Mouse (Mus musculus) splenic B cell, adult 2 months (primary cell): Measurements from ENCODE around the gene Atg4d.
"Not testable (repeated sequence)": the region's sequence is repeated elsewhere in the genome, so short reads cannot be mapped to it uniquely, and the experiment has no call there.

ENCODE experiments used
- DNase-seq: peaks from one replicate; pipeline ENCODE4 v3.0.0-alpha.2; 2011; ENCODE audit warnings: low read depth, low spot score
- H3K27me3 ChIP-seq: 2 replicates; pipeline ENCODE4 v1.6.1; 2012; ENCODE audit warnings: mild to moderate bottlenecking, low read length, moderate library complexity, mixed read lengths; ENCODE audit not compliant: control insufficient read depth, poor library complexity, insufficient read depth, severe bottlenecking
- H3K36me3 ChIP-seq: 2 replicates; pipeline ENCODE4 v1.6.1; 2012; ENCODE audit warnings: mild to moderate bottlenecking, low read length, moderate library complexity, mixed read lengths; ENCODE audit not compliant: control insufficient read depth, poor library complexity, insufficient read depth, severe bottlenecking

The Atg4d gene

DNA sequence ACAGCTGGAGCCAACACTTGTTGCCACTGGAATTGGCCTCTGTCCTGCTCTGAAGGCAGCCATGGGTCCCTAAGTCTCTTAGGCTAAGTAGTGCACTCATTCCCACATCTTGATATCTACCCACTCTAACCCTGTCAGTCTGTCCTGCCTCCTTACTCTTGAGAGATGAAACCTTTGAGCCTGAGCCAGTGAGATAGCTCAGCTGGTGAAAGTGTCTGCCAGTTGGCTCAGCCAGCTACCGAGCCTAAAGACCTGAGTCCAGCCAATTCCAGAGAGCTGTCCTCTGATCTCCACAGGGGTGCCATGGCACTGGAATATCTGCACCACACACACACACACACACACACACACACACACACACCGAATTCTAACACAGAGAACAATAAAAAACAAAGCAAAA, 14.6 kb upstream of the Atg4d start:
- no peak for DNase-seq
- Histone ChIP-seq H3K36me3 (no peaks in the 10 kb centered on the region), H3K27me3 (no peaks in the 10 kb centered on the region)

DNA sequence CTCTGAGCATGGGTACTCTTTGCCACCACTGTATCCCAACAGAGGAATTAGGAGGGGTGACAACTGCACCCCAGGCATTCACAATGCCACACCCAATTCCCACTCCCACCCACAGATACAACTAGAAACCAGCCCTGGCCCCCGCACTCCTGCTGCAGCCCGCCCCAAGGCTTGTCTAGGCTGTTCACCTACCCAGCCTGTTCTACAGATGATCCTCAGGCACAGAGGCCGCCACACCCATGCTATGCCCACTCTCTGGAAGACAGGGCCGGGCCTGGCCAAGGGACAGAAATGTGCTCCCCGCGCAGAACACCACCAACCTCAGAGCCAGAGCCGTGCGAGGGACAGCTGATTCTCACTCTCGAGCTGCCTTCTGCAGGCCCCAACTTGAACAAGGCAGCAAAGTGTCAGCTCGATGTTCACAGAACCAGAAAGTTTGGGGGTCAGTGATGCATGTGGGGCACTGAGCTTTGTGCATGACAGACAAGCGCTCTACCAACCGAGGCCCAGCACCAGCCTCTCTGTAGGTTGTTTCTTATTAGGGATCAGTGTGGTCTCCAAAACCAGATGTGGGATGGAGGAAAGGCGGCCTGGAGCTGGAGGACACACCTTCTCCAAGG, 13.9 kb upstream of the Atg4d start:
- H3K27me3 ChIP-seq, result no peaks in the 10 kb centered on the region
- no peaks in the 10 kb centered on the region for H3K36me3 ChIP-seq
- no peak for DNase-seq

DNA sequence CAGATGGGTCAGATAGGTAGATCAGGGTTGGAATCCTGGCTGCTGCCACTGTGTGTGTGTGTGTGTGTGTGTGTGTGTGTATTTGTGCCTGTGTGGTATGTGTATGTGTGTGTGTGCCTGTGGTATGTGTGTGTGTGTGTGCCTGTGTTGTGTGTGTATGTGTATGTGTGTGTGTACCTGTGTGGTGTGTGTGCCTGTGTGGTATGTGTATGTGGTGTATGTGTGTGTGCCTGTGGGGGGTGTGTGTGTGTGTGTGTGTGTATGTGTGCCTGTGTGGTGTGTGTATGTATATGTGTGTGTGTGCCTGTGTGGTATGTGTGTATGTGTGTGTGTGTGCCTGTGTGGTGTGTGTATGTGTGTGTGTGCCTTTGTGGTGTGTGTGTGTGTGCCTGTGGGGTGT, 10.4 kb upstream of the Atg4d start:
- no peak for DNase-seq
- Histone ChIP-seq H3K36me3 (no peaks in the 10 kb centered on the region), H3K27me3 (no peaks in the 10 kb centered on the region)

DNA sequence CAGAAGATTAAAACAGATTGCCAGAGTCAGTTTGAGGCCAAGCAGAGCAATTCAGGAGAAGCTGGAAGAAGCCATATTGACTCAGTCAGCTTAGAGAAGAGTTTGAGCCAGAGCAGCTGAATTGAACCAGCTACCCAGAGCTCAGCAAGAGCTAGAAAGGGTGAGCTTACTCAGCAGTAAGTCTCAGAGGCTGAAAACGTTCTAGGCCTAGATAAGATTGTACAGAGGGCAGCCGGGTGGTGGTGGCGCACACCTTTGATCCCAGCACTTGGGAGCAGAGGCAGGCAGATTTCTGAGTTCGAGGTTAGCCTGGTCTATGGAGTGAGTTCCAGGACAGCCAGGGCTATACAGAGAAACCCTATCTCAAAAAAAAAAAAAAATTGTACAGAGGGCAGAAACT, 8.7 kb upstream of the Atg4d start:
- H3K36me3 ChIP-seq, DNase-seq, H3K27me3 ChIP-seq: not testable (repeated sequence)

DNA sequence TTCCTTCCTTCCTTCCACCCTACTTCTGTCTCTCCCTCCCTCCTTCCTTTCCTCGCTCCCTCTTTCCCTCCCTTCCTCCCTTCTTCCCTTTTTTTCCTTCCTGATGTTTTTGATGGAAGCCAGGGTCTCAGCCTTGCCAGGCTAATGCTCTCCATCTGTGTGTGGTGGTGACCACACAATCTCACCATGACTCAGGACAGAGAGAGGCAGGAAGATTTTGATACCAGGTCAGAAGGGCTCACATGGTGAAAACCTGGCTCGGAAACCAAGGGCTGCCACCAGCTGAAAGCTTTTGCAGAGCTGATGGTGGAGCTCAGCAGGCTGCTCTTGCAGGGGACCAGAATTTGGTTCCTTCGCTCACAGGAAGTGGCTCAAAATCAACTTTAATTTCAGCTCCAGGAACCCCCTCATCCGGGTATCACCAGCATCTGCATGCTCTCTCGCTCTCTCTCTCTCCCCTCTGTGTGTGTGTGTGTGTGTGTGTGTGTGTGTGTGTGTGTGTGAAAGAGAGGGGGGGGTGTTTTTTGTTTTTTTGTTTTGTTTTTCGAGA, 4.5 kb upstream of the Atg4d start:
- Histone ChIP-seq H3K27me3 (no peaks in the 10 kb centered on the region), H3K36me3 (no peaks in the 10 kb centered on the region)
- DNase-seq, result no peak

DNA sequence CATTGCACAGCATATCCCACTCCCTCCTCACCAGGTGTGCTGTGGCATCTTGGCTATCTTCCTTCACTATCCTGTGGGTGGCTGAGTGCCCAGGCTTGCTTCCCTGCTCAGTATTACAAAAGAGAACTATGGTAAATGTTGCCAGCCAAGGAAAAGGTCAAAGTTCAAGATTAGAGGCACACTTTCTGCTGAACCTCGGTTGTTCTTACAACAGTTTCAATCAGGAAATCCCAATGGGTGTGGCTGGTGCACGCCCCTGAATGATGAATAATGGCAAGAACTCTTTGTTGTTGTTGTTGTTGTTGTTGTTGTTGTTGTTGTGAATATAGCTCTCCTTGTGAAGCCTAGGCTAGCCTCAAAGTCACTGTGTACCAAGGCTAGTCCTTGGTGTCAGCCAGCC, 3.3 kb upstream of the Atg4d start:
- no peaks in the 10 kb centered on the region for H3K36me3 ChIP-seq
- DNase-seq, result no peak

DNA sequence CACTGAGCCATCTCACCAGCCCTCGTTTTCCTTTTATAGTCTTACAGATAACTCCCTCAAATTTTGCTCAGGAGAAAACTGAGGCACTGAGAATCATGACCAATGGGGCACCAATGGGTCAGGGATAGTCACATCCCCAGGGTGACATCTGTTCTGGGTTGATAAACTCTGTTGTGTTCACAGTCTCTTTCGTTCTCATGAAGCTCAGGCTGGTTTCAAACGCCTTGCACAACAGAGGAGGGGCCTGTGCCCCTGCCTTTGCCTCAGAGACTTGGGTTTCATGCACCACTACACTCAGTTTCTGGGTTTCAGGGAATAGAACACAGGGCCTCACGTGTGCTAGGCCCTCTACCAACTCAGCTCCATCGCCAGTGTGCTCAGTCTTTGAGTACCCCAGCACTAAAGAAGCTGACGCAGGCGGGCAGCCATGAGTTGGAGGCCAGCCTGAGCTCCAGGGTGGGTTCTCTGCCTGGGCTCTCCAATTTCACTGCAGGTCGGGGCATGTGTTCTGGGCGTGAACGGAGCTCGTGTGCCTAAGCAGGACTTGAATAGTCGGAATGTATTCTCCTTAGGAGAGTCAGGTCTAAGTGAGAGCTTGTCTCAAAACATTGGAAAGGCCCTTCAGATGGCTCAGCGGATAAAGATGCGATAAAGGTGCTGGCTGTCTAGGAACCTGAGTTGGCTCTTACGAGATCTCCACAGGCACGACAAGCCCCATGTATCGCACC, 657 bp upstream of the Atg4d start:
- peaks cover 7% of the 10 kb centered on the region for H3K36me3 ChIP-seq
- DNase-seq, result peak; percentile 35
- H3K27me3 ChIP-seq, result no peaks in the 10 kb centered on the region

More for the DNA sequence above, 3.3 kb upstream of the Atg4d start:
- no peaks in the 10 kb centered on the region for H3K27me3 ChIP-seq

DNA sequence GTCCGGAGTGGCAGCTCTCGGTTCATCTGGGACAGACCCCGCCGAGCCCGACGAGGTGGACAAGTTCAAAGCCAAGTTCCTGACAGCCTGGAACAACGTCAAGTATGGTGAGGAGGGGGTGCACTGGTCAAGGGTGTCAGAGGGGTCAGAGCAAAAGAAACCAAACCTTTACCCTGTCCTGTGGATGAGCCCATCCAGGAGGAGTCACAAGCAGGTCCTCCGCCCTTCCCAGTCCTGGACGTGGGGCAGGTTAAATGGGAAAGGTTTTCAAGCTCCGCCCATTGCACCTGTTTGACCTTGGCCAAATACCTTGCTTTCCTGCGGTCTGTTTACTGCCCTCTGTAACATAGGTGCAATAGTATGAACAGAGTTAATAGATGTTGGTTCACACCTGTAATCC, 518 bp downstream of the Atg4d start:
- no peaks in the 10 kb centered on the region for H3K27me3 ChIP-seq
- no peak for DNase-seq
- peaks cover 7% of the 10 kb centered on the region for H3K36me3 ChIP-seq

DNA sequence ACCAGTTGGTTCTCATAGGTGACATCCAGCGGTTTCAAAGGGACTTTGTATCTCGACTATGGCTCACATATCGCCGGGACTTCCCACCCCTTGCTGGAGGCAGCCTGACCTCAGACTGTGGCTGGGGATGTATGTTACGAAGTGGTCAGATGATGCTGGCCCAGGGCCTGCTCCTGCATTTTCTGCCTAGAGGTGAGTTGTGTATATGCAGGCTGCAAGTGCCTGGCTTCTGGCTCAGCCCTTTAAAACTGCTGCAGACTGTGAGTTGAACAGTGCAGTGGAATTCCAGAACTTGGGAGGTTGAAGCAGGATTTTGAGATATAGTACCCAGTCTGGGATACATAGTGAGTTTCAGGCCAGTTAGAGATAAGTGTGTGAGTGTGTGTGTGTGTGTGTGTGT, 1.8 kb downstream of the Atg4d start:
- H3K36me3 ChIP-seq, result peaks cover 11% of the 10 kb centered on the region
- H3K27me3 ChIP-seq, result no peaks in the 10 kb centered on the region
- no peak for DNase-seq

DNA sequence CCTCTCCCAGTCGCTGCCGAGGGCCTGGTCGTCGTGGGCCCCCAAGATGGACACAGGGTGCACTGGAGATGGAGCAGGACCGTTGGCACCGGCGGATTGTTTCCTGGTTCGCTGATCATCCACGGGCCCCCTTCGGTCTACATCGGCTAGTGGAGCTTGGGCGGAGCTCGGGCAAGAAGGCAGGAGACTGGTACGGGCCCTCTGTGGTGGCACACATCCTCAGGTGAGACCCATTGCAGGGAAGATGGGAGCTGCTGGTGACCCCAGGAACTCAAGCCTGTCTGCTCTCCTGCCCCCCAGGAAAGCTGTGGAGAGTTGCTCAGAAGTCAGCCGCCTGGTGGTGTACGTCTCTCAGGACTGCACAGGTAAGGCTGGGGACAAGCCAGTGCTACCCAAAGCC, 3.2 kb downstream of the Atg4d start:
- Histone ChIP-seq H3K36me3 (peaks cover 11% of the 10 kb centered on the region), H3K27me3 (no peaks in the 10 kb centered on the region)
- no peak for DNase-seq

DNA sequence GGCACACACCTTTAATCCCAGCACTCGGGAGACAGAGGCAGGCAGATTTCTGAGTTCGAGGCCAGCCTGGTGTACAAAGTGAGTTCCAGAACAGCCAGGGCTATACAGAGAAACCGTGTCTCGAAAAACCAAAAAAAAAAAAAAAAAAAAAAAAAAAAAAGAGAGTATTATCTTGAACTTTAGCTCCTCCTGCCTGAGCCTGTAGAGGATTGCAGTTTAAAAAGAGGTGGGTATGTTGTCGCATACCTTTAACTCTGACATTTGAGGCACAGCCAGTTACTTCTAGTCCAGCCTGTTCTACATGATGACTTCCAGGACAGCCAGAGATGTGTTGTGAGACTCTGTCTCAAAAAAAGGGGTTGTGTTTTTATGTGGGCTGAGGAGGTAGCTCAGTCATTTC, 4.5 kb downstream of the Atg4d start:
- not testable (repeated sequence) for H3K27me3 ChIP-seq, DNase-seq
- H3K36me3 ChIP-seq, result peaks cover 13% of the 10 kb centered on the region

DNA sequence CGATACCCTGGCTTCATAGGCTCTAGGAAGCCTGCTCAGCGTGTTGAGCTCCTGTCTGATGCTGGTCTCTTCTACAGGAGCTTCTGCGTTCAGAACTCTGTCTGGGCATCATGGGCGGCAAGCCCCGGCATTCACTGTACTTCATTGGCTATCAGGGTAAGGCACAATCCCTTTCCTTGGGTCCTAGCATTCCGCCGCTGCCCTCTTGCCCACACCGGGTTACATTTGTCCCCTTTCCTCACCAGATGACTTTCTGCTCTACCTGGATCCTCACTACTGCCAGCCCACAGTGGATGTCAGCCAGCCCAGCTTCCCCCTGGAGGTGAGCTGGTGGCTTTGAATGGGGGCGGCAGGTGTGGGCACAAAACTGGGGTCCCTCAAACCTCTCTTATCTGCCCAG, 7.3 kb downstream of the Atg4d start:
- Histone ChIP-seq H3K27me3 (no peaks in the 10 kb centered on the region), H3K36me3 (peaks cover 14% of the 10 kb centered on the region)
- DNase-seq, result no peak

DNA sequence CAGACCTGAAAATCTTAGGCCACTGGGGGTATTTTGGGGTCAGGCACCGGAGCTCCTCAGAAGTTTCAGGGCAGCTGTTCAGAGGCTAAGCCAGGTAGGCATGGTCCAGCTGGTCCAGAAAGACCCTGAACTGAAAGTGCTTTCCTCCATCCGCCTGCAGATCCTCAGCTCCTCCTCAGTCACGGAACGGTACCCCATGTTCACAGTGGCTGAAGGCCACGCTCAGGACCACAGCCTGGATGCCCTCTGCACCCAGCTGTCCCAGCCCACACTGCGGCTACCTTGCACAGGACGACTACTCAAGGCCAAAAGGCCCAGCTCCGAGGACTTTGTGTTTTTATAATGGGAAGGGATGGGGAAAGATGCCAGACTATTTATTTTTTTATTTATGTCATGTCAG, 8.0 kb downstream of the Atg4d start:
- DNase-seq, result no peak
- Histone ChIP-seq H3K36me3 (peaks cover 16% of the 10 kb centered on the region), H3K27me3 (no peaks in the 10 kb centered on the region)

DNA sequence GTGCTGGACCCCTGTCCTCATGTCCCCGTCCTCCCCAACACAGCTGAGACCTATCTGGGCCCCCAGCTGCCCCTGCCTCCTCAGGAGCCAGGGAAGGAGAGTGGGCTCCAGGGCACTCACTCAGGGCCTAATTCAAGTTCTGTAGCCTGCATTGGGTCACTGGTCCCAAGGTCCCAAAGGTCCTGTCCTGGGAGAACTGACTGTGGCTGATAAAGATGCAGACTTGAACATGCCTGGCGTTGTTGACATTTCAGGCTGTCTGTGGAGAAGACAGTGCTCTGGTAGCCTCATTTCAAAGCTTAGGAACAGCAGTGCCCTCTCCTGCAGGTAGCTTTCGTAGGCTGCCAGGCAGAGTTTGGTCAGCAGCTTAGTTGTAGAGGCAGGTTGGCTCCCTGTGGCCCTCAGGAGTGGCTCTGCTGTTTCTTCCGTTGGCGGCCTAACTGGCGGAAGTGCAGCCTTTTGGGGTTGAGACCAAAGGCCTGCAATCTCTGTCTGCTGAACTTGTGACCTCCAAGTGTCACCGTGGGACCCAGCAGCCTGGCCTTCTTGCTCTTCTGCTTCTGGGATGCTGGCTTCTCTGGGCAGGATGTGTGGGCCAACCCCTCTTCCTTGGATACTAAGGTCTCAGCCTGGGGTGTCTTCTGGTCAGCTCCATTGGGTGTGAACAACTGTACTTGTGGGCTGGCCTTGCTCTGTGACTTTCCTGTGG, 8.6 kb downstream of the Atg4d start:
- Histone ChIP-seq H3K36me3 (peaks cover 12% of the 10 kb centered on the region), H3K27me3 (no peaks in the 10 kb centered on the region)
- DNase-seq, result no peak

DNA sequence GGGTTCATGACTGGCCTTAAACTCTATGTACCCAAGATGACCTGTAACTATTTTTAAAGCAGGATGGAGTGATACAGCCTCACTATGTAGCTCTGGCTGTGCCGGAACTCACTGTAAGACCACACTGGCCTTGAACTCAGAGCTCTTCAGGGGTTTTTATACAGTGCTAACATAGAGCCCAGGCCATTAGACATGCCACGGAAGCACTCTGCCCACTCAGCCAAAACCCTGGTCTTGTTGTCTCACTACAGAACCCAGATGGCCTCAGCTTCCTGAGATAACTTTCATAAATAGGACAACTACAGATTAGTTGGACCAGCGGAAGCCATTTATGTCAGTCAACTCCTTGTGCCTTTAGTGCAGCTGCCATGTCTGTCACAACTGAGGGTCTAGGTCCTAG, 9.2 kb downstream of the Atg4d start:
- no peak for DNase-seq
- H3K27me3 ChIP-seq, result no peaks in the 10 kb centered on the region
- peaks cover 9% of the 10 kb centered on the region for H3K36me3 ChIP-seq
